Mouse (Mus musculus) kidney, adult 8-10 months (tissue): ENCODE results near the gene B3gnt9.
A peak's percentile ranks its signal among the peaks of the same experiment; 100 is the strongest.
"Not testable (repeated sequence)": the region's sequence is repeated elsewhere in the genome, so short reads cannot be mapped to it uniquely, and the experiment has no call there.

Experiments used
- DNase-seq, 2 experiments: peaks; one replicate each; pipeline ENCODE4 v3.0.0; 2022

The B3gnt9 gene

GRCm38 (mm10) chr8:105254966-105255350 lies at the start of gene B3gnt9:
B3gnt9 (minus strand) TSS chr8:105255153.
- DNase-seq: peak in 1 of 2 experiments; percentile 26

DNA sequence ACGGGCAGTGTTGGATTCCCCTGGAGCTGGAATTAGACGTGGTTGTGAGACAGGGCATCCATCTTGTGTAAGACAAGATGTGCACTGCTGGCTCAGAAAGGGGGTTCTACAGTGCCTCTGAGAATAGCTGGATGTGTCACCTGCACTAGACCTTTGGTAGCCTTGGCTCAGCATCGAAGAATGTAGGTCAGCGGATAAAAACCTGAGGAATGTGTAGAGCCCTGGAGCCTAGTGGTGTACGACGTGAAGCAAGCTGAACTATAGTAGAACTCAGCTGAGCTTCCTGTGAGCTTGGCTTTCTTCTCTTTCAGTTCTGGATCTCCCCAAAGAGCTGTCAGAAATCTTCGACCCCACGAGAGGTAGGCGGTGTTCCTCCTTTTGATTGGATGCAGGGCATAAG lies 48.9 kb upstream of the B3gnt9 start:
- DNase-seq: no peak

- no peak for DNase-seq
Observed at GRCm38 (mm10) chr8:105303396-105303795, 48.4 kb upstream of the B3gnt9 start.

DNA sequence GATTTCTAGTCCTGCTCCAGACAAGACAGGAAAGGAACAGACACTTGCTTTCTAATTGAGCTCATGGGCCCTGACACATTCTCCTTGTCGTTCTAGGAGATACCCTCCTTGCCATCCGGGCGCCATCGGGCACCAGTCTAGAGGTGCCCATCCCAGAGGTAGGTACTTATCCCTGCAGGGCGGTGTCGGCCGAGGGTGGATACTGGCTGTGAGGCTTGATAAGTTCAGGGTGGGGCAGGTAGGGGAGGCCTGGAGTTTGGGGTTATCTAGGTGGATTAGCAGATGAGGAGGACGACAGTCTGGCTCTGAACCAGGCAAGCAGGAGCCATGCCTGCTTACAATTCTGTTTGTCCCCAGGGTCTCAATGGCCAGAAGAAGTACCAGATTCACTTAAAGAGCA lies 45.0 kb upstream of the B3gnt9 start:
- DNase-seq: no peak

DNA sequence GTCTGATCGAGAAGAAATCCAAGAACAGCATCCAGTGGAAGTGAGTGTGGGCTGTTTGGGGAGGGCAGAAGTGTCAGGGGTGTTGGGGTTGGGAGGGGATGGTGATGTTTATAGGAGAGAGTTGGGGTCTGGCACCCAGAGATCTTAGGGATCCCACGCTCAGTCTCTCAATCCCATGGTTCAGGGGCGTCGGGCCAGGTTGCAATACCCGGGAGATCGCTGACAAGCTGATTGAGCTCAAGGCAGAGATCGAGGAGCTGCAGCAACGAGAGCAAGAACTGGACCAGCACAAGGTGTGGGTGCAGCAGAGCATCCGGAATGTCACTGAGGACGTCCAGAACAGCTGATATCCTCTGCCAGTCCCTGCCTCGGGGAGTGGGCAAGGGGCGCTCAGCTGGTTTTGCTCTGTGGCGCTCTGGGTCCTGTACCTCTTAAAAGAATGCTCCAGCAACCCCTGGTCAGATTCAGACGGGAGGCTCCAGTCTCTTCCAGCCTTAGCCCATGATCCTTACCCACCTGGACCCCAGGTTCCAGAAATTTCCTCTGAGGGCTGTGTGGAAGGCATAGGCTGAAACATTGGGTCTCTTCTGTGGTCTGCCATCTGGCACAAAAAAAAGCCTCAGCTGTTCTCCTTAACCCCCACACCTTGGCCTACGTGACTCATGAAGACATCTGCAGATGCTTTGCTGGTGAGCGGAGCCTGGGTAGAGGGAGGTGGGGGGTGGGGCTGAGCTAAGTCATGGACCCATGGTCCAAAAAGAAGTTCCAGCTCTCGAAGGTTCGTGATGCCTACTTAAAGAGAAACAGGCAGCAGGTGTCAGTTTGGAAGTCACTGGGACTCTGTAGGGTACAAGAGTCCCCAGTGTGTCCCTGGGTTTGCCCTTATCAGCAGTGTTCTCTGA lies 43.6 kb upstream of the B3gnt9 start:
- no peak for DNase-seq

DNA sequence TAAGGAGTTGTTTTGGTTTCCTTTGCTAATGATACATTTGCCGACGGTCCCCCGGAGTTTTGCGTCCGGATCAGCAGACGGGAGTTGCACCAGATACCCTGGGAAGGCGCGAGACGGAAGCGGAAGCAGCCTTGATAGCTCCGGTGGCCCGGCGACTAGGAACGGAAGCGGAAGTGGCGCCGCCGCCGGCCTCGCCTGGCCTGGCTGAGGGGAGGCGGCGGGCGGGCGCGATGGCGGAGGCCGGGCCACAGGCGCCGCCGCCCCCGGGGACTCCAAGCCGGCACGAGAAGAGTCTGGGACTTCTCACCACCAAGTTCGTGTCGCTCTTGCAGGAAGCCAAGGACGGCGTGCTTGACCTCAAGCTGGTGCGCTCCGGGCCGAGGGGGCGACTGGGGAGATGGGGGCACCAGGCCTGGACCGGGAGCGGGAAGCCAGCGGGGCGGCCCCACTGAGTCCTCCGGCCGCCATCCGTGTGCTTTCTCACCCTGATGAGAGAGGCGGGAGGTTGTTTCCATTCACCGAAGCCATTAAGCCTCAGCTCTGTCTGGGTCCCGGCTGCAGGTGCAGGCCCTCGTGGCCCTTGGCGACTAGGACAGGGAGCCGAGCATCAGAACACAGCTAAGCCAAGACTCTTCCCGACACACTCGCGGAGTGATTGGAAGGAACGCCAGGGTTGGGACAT lies 42.7 kb upstream of the B3gnt9 start, which contains the start of gene E2f4:
Gene E2f4, plus strand, starts transcription at position 153 of the 682 bp plus-strand sequence.
- DNase-seq: peak; percentile 92 to 94

DNA sequence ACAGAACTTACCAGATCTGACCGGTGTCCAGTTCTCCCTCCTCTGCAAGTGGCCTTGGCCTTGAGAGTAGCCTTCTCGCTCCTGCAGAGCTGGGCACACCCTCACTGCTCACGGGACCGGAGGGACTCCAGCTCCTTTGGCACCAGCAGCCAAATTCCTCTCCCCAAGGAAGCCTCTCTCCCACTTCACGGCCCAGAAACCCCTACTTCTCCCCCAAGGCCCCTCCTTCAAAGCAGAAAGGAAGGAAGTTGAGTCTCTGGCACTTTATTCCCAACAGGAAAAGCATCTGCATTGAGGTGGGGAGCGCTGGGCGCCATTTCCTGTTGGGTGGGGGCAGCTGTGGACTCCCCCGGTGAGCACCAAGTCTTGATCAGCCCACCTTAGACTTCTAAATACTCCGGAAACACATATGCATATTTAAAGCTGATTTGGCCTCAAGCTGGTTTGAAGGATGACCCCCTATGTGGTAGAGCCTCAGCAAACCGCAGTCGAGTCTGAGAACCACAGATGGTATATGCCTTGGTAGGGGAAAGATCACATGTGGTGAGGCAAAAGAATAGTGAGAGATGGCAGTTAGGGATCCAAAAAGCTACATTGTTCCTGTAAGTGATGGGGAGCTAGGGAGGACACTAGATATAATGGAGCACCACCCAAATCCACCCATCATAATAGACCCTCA lies 41.1 kb upstream of the B3gnt9 start, which contains the start of gene Exoc3l:
Gene Exoc3l, minus strand, starts transcription at position 207 of the 679 bp plus-strand sequence.
- DNase-seq: no peak

DNA sequence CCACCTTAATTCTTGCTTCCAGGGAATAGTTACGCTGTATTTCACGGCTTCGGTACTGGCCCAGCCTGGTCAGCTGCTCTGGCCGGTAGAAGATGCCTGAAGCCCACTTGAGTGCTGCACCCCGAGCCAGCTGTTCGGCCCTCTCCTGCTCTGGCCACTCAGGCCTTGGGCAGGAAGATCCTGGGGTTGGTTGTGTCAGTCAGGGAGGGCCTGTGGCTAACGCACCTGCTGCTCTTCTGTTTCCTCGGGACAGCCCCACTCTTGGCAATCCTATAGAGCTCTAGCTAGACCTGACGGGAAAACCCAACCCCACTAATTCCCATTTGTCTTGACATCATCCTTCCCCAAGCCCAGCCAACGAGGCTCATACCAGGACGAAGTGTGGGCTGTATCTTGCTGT lies 40.3 kb upstream of the B3gnt9 start:
- DNase-seq: no peak

- no peak for DNase-seq
Observed at GRCm38 (mm10) chr8:105294776-105295175, 39.8 kb upstream of the B3gnt9 start.

DNA sequence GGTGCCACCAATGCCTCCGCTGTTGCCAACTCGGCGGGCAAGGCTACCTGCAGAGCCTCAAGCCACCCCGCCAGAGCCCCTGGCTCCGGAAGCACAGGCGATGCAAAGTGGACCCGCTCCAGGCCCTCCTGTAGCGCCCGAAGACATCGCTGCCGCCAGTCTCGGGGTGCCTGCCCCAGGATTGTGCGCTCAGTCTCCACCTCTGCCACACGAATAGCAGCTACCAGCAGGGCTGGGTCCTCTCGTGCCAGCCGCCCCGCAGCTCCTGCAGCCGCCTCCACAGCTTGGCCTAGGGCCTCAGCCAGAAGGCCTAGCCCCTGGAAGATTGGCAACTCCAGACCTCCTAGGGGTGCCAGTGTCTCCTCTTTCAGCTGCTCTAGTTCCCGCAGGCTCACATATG lies 38.5 kb upstream of the B3gnt9 start:
- DNase-seq: no peak

- no peak for DNase-seq
Observed at GRCm38 (mm10) chr8:105292471-105292870, 37.5 kb upstream of the B3gnt9 start.

- not testable (repeated sequence) for DNase-seq
Observed at GRCm38 (mm10) chr8:105291802-105292201, 36.8 kb upstream of the B3gnt9 start.

DNA sequence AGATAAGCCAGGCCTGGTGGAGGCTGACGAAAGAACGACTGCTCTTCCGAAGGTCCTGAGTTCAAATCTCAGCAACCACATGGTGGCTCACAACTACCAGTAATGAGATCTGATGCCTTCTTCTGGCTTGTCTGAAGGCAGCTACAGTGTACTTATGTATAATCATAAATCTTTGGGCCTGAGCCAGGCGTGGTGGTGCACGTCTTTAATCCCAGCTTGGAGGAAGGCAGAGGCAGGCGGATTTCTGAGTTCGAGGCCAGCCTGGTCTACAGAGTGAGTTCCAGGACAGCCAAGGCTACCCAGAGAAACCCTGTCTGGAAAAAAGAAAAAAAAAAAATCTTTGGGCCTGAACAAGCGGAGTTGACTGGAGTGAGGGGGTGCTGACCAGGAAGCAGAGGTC lies 36.4 kb upstream of the B3gnt9 start:
- not testable (repeated sequence) for DNase-seq

DNA sequence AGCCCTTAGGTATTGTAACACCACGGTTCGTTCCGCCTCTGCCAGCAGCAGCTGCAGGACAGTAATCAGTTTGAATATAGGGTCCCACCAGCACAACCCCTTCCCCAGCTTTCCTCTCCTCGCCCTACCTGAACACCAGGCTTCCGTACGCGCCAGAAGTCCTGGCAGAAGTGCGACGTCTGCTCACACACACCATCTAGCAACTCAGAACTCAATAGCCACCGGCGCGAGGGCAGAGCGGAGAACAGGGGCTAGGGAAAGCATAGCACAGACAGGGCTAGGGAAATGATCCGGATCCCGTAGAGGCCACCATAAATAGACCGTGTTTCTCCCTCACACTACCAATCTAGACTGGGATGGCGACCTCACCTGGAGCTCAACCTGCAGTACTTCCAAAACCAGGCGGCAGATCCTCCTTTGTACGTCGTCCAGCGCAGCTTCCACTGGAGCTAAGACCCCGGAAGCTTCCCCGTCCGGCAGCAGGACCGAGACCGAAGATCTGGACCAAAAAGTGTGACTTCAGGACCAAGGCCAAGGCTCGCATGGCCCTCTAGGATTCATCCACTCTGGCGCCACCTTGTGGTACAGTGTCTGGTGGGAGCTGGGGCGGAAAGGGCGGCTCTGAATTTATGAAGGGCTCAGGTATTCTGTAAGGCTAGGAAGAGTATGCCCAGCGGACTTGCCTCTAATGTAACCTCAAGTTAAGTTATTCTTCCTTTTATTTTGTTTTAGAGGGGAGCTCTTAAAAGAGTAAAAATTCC lies 35.8 kb upstream of the B3gnt9 start:
- DNase-seq: peak; percentile 81 to 92

DNA sequence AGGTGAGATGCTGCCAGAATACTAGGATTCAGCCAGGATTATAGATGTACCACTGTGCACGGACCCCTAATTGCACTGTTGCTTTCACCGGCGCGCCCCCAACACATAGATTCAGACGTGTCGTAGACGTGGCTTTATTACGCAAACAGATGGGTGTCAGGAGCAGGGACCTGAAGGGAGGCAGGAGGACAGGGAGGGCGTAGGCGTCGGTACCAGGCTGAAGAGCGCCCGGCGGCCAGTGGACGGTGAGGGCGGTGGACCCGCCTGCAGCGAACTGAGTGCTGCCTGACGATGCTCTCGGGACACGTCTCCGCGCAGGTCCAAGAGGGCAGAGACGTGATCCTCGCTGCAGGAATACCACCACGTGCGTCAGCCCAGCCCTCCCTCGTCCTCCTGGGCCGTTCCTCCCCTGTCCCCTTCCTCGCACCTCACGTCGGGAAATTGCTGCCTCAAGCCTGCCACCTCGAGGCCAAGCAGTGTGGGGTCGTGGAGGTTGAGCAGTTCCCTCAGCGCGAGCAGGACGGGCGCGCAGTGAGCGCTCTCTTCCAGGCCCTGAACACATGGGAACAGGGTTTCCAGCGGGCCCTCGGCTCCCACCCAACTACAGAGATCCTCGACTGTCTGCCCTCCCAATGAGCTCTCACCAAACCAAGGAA lies 35.0 kb upstream of the B3gnt9 start, which contains the start of gene 4931428F04Rik:
Gene 4931428F04Rik, minus strand, starts transcription at position 60 of the 656 bp plus-strand sequence.
- no peak for DNase-seq

DNA sequence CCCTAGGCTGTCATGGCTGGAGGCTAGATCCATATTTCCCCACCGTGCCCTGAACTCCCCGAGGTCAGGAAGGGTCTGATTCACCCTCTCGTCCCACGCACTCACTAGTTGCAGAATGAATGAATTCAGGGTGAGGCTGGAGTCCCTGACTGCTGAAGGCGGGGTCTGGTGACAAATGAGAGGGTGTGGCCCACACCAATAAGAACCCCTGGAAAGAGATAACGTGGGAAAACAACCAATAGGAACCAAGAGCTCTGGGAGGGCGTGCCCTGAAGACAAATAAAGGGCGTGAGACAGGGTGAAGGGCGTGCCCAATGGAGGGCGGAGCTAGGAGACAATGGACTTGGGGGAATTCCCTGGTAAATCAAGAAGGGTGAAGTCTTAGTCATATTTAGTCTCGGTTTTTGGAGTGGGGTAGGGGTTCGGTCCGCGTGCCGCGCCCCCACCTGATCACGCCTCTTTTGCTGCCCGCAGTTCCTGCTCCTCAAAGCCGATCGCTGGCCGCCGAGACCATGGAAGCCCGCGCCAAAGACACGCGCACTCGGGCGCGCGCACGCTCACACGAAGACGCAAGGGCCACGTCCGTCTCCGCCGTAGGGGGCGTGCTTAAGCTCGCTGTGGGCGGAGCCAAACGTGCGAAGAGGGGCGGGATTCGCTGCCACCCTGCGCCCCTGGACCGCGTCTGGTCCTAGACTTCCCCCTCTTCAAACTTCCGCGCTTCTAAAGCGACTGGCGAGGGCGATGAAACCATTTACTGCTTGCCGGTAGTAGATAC lies 34.2 kb upstream of the B3gnt9 start:
- DNase-seq: peak; percentile 84 to 87

- DNase-seq: no peak
Observed at GRCm38 (mm10) chr8:105288231-105288630, 33.3 kb upstream of the B3gnt9 start.

DNA sequence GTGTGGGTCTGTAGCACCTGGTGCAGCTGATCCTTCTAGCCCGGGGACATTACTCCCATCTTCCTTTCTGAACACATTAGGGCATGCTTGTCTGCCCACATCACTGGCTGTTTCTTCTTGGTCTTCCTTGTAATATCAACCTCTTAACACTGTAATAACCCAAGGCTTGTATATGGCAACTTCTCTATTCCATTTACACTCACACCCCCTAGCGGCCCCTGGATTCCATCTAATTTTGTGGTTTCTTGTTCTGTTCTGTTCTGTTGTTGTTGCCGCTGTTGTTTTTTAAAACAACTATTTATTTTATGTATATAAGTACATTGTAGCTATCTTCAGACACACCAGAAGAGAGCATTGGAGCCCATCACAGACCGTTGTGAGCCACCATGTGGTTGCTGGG lies 32.0 kb upstream of the B3gnt9 start:
- DNase-seq: no peak

DNA sequence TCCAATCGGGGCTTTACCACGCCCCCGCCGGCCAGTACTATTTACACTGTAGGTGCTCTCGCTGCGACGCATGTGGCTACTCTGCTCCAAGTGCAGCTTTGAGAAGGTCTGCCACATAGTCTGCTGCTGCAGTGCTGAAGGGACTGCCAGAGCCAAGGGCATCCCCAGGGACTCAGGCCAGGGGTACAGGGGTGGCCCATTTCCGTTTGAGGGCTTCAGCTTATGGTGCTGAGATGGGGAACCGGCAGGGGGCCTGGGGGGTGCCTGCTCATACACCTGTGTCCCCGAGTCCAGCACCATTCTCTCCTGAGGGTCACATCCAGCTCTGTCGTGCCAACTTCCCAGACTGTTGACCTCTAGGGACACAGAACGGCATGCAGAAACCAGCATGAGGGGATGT lies 30.6 kb upstream of the B3gnt9 start:
- DNase-seq: no peak

GRCm38 (mm10) chr8:105283074-105283473 lies 28.1 kb upstream of the B3gnt9 start:
- no peak for DNase-seq

GRCm38 (mm10) chr8:105282239-105282638 lies 27.3 kb upstream of the B3gnt9 start:
- DNase-seq: no peak
